Mouse (Mus musculus): ENCODE results near the gene 4933405L10Rik. TPM values are rescaled to one million over a fixed set of nuclear protein-coding genes. Genes with fewer than 3 reads are reported as not detected.

Gene 4933405L10Rik
- total RNA-seq (2014; fragmentation: Nextera tagmentation) (not detected in 2 replicates), total RNA-seq (2017) (not detected in 2 replicates)

DNA sequence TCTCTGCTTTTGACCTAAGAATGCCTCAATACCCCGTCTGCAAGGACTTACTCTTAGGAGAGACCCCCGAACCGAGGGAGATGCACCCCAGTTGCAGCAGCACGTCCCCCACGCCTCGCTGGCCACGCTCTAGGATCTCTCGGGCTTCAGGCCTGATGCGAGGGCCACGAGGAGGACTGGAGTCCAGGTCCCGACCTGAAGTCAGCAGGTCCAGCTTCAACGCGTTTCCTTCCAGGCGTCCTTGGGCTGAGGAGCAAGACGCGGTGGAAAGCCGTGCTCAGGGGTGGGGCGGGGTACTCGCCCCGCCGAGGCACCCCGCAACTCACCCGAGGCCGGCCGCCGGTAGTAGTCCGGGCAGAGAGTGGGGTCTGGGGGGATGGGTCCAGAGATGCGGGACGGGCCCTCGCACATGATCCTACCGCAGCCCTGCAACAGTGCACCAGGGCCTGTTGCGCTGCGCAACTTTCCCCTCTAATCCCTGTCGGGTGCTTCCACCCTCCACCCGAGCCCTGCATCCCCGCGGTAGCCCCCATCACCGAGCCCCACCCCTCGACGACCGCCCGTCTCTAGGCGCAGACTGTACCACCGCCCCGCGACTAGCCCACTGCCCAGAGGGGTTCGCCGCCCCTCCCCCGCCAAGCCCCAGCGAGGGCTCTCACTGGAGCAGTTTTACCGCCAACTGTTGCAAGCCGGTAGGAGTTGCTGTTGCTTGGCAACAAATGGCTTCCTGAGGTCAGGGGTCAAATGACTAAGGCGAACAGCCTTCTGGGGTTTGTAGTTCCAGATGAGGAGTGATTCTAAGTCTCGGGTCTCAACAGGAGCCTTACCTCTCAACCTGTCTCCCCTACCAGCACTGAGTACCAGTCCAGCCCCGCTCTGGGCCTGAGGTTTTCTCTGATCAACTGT is at the start of gene 4933405L10Rik, which contains the start of gene Enkd1:
4933405L10Rik (plus strand) TSS at position 158 of the 906 bp plus-strand sequence.
Enkd1 (minus strand) TSS at position 713 of the 906 bp plus-strand sequence.
- ATAC-seq (replicated peaks; ENCODE audit: poor library complexity, severe bottlenecking): peak; percentile 90

DNA sequence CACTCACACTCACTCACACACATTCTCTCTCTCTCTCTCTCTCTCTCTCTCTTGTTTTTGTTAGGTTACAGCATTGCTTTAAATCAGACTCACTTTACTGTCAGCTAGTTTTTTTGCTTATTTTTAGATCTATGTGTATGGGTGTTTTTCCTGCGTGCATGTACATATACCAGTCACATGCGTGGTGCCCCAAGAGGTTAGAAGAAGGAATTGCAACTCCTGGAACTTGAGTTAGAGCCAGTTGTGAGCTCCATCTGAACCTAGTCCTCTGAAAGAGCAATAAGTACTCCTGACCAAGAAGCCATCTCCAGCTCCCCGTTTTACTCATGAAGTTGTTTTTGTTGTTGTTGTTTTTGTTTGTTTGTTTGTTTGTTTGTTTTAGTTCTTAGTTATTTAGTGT is 46.3 kb upstream of the 4933405L10Rik start:
- peak; percentile 48; the same call in 1 of the 2 replicates for ATAC-seq (replicated peaks; ENCODE audit: poor library complexity, severe bottlenecking)

DNA sequence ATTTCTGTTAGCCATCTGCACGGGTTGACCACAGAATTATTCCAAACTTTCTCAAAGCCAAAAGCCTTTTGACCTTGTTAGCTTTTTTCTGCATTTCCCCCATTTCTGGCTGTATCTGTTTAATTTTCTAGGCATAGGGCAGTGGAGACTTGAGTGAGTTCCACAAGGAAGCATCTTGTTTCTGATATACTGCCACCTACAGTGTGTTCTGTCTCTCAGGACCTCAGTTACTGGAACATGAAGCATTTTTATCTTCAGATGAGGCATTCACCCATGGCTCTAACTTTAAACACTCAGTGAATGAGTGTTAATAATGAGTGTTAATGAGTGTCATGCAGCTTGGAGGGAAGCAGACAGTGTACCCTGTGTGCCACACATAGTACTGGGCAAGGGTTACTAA is 29.6 kb upstream of the 4933405L10Rik start:
- no peak for ATAC-seq (replicated peaks; ENCODE audit: poor library complexity, severe bottlenecking)

DNA sequence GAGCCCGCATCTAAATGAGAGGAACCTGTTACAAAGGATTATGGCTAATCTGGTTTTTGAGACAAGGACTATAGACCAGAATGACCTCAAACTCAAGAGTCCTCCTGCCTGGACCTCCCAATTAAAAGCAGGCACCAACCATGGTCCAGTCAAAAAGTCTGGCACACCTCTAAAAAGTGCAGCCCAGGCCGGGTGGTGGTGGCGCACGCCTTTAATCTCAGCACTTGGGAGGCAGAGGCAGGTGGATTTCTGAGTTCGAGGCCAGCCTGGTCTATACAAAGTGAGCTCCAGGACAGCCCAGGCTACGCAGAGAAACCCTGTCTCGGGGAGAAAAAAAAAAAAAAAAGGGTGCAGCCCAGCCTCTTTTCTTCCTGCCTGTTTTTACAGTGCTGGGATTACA is 22.1 kb upstream of the 4933405L10Rik start:
- no peak for ATAC-seq (replicated peaks; ENCODE audit: poor library complexity, severe bottlenecking)

DNA sequence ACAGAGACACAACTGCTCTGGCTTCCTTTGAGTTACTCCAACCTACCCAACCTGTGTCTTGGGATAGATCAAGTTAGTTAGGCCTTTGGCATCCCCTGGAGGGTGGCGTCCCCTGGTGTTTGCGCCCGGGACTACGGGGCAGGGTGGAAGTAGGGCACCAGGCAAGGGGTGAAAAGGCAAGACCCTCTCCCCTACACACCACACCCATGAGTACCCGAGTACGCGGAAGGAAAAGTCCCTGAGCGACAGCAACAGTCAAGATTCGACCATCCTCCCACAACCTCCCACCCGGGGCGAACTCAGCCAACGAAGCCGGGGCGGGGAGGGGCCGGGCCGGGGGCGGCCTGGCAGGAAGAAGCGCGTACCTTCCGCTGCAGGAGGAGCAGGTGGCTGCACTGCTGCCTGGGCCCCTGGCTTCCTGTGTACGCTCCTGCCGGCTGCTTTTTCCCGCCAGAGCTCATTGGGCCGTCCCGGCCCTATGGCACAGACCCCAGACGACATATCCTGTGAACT is 21.6 kb upstream of the 4933405L10Rik start, which contains the start of gene Carmil2:
Carmil2 (plus strand) TSS at position 479 of the 513 bp plus-strand sequence.
- peak; percentile 82 for ATAC-seq (replicated peaks; ENCODE audit: poor library complexity, severe bottlenecking)

DNA sequence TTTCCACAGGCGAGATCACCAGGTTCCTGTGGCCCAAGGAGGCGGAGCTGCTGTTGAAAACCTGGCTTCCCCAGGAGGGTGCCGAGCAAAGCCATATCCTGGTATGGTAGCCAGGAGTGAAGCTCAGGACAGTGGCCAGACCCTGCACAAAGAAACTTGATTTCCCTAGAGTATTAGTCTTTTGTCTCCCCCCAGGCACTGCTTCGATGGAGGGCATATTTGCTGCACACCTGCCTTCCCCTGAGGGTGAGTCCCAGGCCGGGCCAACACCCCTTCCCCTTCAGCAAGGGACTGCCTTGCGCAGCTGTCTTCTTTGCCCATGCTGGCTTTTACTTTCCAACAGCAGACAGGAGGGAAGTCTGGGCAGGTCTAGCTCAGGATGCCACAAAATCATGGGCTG is 20.9 kb upstream of the 4933405L10Rik start:
- no peak for ATAC-seq (replicated peaks; ENCODE audit: poor library complexity, severe bottlenecking)

DNA sequence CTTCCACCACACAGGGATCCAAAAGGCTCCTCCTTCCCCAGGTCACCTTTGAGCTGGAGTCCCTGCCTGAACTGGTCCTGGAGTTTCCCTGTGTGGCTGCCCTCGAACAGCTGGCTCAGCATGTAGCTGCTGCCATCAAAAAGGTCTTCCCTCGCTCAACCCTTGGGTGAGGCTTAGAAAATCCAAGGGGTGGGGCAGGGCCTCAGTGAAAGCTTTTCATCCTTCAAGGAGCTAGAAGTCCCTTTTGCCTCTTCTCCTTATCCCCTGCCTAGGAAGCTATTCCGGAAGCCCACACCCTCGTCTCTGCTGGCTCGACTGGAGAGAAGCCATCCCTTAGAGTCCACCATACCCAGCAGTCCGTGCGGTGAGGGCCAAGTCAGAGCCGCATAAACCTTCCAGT is 19.9 kb upstream of the 4933405L10Rik start:
- ATAC-seq (replicated peaks; ENCODE audit: poor library complexity, severe bottlenecking): no peak

DNA sequence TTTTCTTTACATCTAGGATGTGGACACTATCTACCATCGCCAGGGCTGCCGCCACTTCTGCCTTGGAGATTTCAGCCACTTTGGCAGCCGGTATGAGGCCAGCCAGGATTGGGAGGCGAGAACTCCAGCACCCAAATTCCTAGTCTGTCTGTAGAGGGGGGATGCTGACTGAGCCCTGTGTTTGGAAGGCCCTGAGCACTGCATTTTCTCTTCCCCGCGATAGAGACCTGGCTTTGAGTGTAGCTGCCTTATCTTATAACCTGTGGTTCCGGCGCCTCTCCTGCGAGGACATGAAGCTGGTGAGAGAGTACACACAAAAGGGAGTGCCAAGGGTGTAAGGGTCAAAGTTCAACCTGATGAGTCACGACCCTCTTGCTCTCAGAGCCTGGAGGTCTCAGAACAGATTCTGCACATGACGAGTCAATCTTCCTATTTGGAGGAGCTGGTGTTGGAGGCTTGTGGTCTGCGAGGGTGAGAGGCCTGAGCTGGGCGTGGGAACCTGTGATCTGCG is 19.2 kb upstream of the 4933405L10Rik start:
- ATAC-seq (replicated peaks; ENCODE audit: poor library complexity, severe bottlenecking): no peak

DNA sequence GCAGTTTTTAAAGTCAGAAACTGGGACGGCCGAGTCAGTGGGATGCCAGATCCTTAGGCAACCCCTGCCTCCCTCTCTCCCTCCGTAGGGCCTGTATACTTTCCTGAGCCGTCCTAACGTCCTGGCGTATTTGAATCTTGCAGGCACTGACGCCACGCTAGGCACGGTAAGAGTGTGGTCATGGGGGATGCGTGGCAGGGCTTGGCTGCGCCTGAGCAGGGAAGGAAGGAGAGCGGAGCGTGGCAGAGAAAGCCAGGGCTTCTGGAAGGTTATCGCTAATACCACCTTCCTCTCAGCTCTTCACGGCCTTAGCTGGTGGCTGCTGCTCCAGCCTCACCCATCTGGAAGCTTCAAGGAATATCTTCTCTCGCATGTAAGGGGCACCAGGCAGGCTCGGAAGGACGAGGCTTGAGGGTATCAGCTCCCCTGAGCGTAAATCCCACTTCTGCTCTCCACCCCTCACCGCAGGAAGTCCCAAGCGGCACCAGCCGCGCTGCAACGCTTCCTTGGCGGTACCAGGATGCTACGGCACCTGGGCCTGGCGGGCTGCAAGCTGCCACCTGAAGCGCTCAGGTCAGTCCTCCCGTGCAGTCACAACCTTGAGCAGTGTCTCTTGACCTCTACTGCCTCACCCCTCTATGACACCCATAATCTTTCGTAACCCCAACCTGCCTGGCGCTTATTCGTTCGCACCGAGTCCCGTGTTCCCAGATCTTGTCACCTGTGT is 18.0 kb upstream of the 4933405L10Rik start:
- ATAC-seq (replicated peaks; ENCODE audit: poor library complexity, severe bottlenecking): no peak

DNA sequence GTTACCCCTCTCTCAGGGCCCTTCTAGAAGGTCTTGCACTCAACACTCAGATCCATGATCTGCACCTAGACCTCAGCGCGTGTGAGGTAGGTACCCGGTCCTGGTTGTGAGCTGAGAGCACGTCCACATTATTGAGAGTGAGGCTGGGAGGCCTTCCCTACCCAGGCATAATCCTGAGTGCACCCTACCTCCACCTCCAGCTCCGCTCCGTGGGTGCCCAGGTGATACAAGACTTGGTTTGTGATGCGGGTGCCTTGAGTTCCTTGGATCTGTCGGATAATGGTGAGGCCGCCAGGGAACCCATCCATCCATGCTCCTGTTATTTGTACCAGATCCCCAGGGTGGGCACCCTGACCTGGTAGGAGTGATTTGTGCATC is 17.5 kb upstream of the 4933405L10Rik start:
- no peak for ATAC-seq (replicated peaks; ENCODE audit: poor library complexity, severe bottlenecking)

DNA sequence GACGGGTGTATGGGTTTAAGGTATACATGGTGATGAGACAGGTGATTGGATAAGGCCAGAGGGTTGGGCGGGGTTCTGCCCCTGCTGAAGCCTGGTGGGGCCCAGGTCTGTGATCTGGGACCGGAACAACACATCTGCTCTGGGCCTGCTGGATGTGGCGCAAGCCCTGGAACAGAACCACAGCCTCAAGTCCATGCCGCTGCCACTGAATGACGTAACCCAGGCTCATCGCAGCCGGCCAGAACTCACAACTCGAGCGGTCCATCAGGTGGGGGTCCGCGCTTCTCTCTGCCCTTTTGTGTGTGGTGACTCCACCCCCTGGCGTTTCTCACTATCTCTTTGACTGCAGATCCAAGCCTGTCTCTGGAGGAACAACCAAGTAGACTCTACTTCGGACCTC is 16.5 kb upstream of the 4933405L10Rik start:
- ATAC-seq (replicated peaks; ENCODE audit: poor library complexity, severe bottlenecking): peak; percentile 43

DNA sequence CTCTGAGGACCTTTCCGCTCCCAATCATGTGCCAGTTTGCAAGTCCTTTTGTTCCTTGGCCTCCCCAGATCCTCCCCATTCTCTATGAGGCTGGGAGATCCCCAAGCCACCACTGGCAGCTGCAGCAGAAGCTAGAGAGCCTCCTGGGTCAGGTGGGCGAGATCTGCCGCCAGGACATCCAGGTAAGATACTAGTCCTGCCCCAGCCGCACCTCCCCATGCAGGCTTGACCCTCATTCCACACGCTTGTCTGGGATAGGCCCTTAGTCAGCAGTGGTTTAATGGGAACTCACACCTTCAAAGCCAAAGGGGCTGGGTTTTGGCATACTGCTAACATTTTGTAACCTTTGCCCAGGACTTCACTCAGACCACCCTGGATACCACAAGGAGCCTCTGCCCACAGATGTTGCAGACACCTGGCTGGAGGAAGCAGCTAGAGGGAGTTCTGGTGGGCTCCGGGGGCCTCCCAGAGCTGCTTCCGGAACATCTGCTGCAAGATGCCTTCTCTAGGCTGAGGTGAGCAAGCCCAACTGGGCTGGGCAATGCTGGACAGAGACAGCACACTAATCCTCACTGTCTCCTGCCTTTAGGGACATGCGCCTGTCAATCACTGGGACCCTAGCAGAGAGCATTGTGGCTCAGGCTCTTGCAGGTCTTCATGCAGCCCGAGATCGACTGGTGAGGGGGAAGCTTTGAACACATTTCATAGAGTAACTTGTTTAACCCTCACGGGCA is 14.8 kb upstream of the 4933405L10Rik start:
- ATAC-seq (replicated peaks; ENCODE audit: poor library complexity, severe bottlenecking): no peak

DNA sequence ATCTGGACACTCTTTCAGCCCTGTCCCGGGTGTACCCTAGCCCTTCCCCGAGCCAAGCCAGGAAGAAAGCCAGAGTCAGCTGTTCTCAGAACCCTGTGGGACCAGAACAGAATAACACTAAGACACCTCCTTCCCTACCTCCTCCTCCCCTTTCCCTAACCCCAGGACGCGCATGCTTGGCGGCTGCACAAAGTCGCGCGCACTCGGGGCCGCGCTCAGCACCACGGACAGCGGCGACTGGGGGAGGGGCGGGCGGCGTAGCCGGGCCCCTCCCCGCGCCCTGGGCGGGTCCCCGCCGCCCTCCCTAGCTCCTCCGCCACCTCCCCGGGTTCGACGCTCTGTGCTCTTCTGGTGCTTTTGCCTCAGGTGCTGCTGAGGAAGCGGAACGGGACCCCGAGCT is 13.8 kb upstream of the 4933405L10Rik start:
- no peak for ATAC-seq (replicated peaks; ENCODE audit: poor library complexity, severe bottlenecking)

DNA sequence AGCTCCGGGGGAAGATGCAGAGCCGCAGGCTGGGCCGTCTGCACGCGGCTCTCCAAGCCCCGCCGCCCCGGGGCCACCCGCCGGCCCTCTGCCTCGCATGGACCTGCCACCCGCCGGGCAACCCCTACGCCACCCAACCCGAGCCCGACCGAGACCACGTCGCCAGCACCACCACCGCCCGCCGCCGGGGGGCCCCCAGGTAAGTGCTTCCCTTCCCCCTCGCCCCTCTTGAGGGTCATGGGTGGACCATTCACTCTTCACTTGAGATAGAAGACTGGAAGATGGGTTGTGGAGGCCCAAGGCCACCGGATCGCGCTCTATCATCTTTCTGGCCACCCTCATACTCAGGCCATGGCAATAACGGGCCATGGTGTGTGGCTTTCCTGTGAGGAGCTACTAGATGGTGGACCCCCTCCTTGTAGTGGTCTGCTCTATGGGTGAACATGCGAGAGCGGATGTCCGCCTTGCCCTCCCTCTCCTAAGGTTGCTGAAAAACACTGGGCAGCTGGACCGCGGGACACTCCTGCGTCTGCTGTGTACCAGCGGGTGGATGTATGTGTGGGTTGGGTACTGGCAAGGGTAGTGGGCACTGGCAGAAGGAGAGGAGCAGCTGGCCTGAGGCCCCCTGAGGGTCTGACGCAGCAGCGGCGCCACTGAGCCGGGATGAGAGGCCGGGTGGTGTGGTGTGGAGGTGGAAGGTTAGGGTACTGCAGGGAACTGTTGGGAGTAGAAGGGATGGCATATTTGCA is 13.2 kb upstream of the 4933405L10Rik start:
- ATAC-seq (replicated peaks; ENCODE audit: poor library complexity, severe bottlenecking): no peak

DNA sequence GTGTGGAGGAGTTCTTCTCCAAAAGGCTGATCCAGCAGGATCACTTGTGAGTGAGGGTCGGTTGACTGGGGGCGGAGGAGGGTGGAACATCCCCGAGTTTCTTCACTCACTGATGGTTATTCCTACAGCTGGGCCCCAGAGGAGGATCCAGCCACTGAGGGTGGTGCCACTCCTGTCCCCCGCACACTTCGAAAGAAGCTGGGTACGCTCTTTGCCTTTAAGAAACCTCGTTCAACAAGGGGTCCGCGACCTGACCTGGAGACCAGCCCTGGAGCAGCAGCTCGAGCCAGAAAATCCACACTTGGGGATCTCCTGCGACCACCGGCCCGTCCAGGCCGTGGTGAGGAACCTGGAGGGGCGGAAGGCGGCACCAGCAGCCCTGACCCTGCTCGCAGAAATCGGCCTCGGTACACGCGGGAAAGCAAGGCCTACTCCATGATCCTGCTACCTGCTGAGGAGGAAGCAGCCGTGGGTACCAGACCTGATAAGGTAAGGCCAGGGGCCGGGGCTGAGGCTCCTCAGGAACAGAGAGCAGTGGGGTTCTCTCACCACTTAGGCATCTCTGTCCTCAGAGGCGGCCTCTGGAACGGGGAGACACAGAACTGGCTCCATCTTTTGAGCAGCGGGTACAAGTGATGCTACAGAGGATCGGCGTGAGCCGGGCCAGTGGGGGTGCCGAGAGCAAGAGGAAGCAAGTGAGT is 12.2 kb upstream of the 4933405L10Rik start:
- ATAC-seq (replicated peaks; ENCODE audit: poor library complexity, severe bottlenecking): no peak

DNA sequence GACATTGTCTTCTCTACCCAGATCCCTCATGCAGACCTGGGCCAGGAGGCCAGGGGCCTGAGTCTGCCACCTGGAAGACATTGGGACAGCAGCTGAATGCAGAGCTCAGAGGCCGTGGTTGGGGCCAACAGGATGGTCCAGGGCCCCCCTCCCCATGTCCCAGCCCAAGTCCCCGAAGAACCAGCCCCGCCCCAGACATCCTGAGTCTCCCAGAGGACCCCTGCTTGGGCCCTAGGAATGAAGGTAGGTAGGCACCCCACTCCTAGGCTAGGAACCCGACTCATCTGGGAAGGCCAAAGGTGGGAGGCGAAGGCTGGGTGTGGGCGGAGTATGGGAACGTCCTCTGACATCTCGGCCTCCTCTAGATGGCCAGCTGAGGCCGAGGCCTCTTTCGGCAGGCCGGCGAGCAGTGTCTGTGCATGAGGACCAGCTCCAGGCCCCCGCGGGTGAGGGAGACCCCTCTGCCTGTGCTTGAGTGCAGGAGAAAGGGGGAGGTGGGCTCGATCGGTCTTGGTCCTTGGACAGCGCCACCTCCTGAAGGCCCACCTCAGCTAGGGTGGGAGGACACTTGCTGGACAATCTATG is 10.2 kb upstream of the 4933405L10Rik start:
- no peak for ATAC-seq (replicated peaks; ENCODE audit: poor library complexity, severe bottlenecking)

DNA sequence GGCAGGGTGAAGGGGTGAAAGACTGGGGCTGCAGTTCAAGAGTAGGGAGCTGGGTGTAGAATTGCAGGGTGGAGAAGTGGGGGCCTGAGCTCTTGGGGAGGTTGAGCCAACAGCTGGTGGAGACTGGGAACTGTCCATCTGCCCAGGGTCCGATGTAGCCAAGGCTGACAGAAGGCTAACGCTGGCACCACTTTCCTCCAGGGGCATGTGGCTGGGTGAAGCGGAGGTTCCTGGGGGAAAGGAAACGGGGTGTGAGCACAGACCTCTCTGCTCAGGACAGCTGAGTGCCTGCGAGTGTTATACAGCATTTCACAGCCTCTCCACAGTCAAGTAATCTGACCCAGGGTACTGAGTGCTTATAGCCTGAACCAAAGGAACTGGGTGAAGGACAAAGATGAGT is 8.7 kb upstream of the 4933405L10Rik start:
- no peak for ATAC-seq (replicated peaks; ENCODE audit: poor library complexity, severe bottlenecking)

DNA sequence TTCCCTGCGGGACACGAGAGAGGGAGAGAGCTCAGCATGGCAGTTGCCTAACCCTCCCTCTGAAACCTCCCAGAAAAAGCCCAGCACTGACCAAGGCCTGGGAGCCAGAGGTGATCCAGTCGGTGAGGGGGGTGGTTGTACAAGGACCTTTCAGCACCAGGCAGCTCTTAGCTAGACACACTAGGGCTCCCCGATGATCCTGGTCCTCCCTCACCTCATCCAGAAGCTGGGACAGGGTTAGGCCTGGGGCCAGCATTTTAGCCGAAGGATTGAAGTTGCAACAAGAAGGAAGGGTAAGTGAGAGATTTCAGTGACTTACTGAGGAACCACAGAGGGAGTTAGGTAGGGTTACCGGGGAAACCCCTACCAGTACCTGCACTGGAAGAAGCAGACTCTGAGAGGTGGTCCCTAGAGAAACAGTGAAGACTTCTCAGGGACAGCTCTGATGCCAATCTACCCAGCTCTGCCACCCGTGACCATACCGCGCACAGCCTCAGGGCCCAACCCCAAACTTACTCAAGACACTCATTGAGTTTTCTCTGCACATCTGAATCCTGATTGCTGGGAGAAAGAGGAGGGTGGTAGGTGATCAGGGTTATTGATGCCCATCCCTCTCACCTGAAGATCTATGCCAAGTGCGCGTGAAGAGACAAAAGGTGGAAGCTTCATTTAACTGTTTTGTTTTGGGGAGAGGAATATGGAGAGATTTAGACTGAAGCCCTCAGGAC is 7.8 kb upstream of the 4933405L10Rik start:
- no peak for ATAC-seq (replicated peaks; ENCODE audit: poor library complexity, severe bottlenecking)

Measured in granulocyte monocyte progenitor cell, adult 5-6 weeks (primary cell).